Mouse (Mus musculus) testis, adult 2 months (tissue): ENCODE results near the gene Brd3.

ENCODE experiments used
- CTCF ChIP-seq: fragments of 200-500 bp; IDR thresholded peaks from 2 replicates; pipeline ENCODE4 v1.5.1; 2012; ENCODE audit warnings: low read depth, mild to moderate bottlenecking, inconsistent platforms, low read length, moderate library complexity; ENCODE audit not compliant: control insufficient read depth, insufficient read depth, insufficient replicate concordance
- POLR2A ChIP-seq: fragments of 200-500 bp; IDR thresholded peaks from 2 replicates; pipeline ENCODE4 v1.6.1; 2012; ENCODE audit warnings: low read depth, mild to moderate bottlenecking, inconsistent platforms, low read length, moderate library complexity; ENCODE audit not compliant: control insufficient read depth

DNA sequence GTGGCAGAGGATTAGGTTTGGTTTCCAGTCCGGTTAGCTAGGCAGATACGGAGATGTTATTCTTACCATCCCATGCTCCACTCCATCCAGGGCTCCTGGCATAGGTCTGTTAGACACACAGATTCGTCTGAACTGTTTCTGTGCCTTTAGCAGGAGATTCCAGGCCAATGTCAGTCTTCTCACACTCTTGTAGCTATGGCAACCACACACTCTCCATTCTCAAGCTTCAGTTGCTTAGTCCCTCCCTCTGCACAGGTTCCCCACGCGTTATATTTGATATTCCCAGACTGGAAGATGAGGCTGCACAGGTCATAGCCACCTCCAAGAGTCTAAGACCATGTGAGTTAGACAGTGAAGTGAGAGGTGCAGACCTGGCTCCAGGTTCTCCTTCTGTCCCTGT lies 6.4 kb upstream of the Brd3 start:
- TF ChIP-seq POLR2A, result no peak
- TF ChIP-seq CTCF, result no peak
